Mouse (Mus musculus) liver, embryonic 14.5 days (tissue): ENCODE data around the gene Peli2. TPM values are rescaled to one million over a fixed set of nuclear protein-coding genes. Genes with fewer than 3 reads are reported as not detected.

Source experiments
- ATAC-seq: fragments of 200-750 bp; cut with Nextera tagmentation; 2 replicates; pipeline ENCODE4 v1.8.0; 2017; ENCODE audit warnings: moderate number of reproducible peaks, mild to moderate bottlenecking, moderate library complexity; ENCODE audit not compliant: insufficient read depth
- DNase-seq, 3 experiments: peaks; one replicate each; pipeline ENCODE4 v3.0.0-alpha.2; 2012 to 2013; ENCODE audit warnings: low read depth in 3 of 3, low spot score in 3 of 3
- H3K27ac ChIP-seq: fragments of 300-500 bp; sonication (generic); 2 replicates; pipeline ENCODE4 v1.5.1; 2014; ENCODE audit warnings: moderate library complexity, mild to moderate bottlenecking, control low read depth, inconsistent platforms
- H3K27me3 ChIP-seq: fragments of 300-500 bp; sonication (generic); 2 replicates; pipeline ENCODE4 v1.6.1; 2014; ENCODE audit warnings: mild to moderate bottlenecking, low read length, moderate library complexity; ENCODE audit not compliant: control insufficient read depth, insufficient read depth
- H3K36me3 ChIP-seq: fragments of 300-500 bp; sonication (generic); replicated peaks from 2 replicates; pipeline ENCODE4 v1.6.1; 2014; ENCODE audit warnings: low read depth; ENCODE audit not compliant: control insufficient read depth, insufficient read depth
- H3K4me1 ChIP-seq, 2 experiments: fragments of 200-500 bp in 1 of 2; fragments of 300-500 bp in 1 of 2; sonication (generic) in 1 of 2; replicated peaks; 2 replicates each; pipeline ENCODE4 v1.6.1; 2012 to 2014; ENCODE audit warnings: antibody characterized with exemption in 1 of 2, inconsistent platforms in 1 of 2, low read length in 1 of 2; ENCODE audit not compliant: control insufficient read depth in 2 of 2, insufficient read depth in 2 of 2
- H3K4me2 ChIP-seq: fragments of 300-500 bp; sonication (generic); 2 replicates; pipeline ENCODE4 v1.6.1; 2014; ENCODE audit warnings: low read depth, mild to moderate bottlenecking, control low read depth, moderate library complexity
- H3K4me3 ChIP-seq, 2 experiments: fragments of 200-500 bp in 1 of 2; fragments of 300-500 bp in 1 of 2; sonication (generic) in 1 of 2; 2 replicates each; pipeline ENCODE4 v1.5.1; 2012 to 2014; ENCODE audit warnings: low read depth in 2 of 2, low read length in 2 of 2, mild to moderate bottlenecking in 2 of 2, control low read depth in 1 of 2, inconsistent platforms in 1 of 2, moderate library complexity in 1 of 2; ENCODE audit not compliant: insufficient read depth in 1 of 2
- H3K9ac ChIP-seq: fragments of 300-500 bp; sonication (generic); replicated peaks from 2 replicates; pipeline ENCODE4 v1.6.1; 2014; ENCODE audit warnings: mild to moderate bottlenecking, control low read depth, moderate library complexity
- H3K9me3 ChIP-seq: fragments of 300-500 bp; sonication (generic); 2 replicates; pipeline ENCODE4 v1.6.1; 2016; ENCODE audit warnings: low read length, mixed read lengths; ENCODE audit not compliant: control insufficient read depth
- CTCF ChIP-seq: IDR thresholded peaks from 2 replicates; pipeline ENCODE4 v1.5.1; 2016; ENCODE audit warnings: antibody characterized with exemption, low read depth, control low read depth
- EP300 ChIP-seq: IDR thresholded peaks from 2 replicates; pipeline ENCODE4 v1.6.1; 2016; ENCODE audit warnings: antibody characterized with exemption, low read depth
- WGBS: fragments of 180-500 bp; shearing (Covaris S2); extraction: QIAGEN DNeasy Blood & Tissue Kit; methylation state at CpG from one replicate; pipeline ENCODE4 v1.1.7; 2014; ENCODE audit not compliant: insufficient replicate concordance; 5-methylcytosine and 5-hydroxymethylcytosine counted together
- polyA plus RNA-seq, 2 experiments: library from polyadenylated mRNA; depleted of rRNA in 1 of 2; stranded (reverse) in 1 of 2; unstranded in 1 of 2; fragments of >200 nt; fragmentation: Nextera tagmentation in 1 of 2; extraction: Ambion mirVana in 1 of 2; gene quantifications; 2 replicates each; pipeline versions ENCODE4 v1.2.1 to v1.2.3; 2012 to 2014

Peli2 gene
- polyA plus RNA-seq, 2 experiments = 0.68 to 0.70 TPM

GRCm38 (mm10) chr14:48119648-48120270 lies 864 bp upstream of the Peli2 start:
- Histone ChIP-seq H3K4me2 (peak overlapping the region; percentile 42), H3K4me1 (0 out of 4 replicates have a peak, but pooled peaks cover 0 to 2% of the 10 kb centered on the region in 2 experiments), H3K36me3 (no peaks in the 10 kb centered on the region), H3K9ac (no peak overlapping the region), H3K27ac (no peak overlapping the region), H3K27me3 (peaks cover 32% of the 10 kb centered on the region), H3K4me3 (0 out of 4 replicates have a peak overlapping the region, but pooled peaks of 1 of the 2 experiments have one; percentile 8), H3K9me3 (no peaks in the 10 kb centered on the region)
- WGBS = 20% methylated on average over 17 of the region's 17 CpGs
- no peak for TF ChIP-seq EP300
- no peak for TF ChIP-seq CTCF
- DNase-seq (no peak), ATAC-seq (no peak)

- Histone ChIP-seq H3K27me3 (peaks cover 32% of the 10 kb centered on the region), H3K27ac (no peak overlapping the region)
Measured at GRCm38 (mm10) chr14:48120443-48120751, 226 bp upstream of the Peli2 start.

GRCm38 (mm10) chr14:48121529-48122517 lies 1.2 kb downstream of the Peli2 start:
- H3K27ac ChIP-seq = no peak overlapping the region
- WGBS = 2% methylated on average over 32 of the region's 32 CpGs
- H3K9ac ChIP-seq = no peak overlapping the region
- H3K4me3 ChIP-seq = peak overlapping the region; percentile 51 to 59
- peaks cover 32% of the 10 kb centered on the region for H3K27me3 ChIP-seq
- TF ChIP-seq EP300 = no peak
- no peak for TF ChIP-seq CTCF
- DNase-seq = no peak
- H3K4me2 ChIP-seq = peak overlapping the region; percentile 42
- 0 out of 4 replicates have a peak, but pooled peaks cover 0 to 3% of the 10 kb centered on the region in 2 experiments for H3K4me1 ChIP-seq
- peak; percentile 23; the same call in 1 of the 2 replicates for ATAC-seq
- no peaks in the 10 kb centered on the region for H3K36me3 ChIP-seq
- H3K9me3 ChIP-seq = no peaks in the 10 kb centered on the region

More at GRCm38 (mm10) chr14:48120443-48120751, 226 bp upstream of the Peli2 start:
- peak overlapping the region; percentile 55 to 59 for H3K4me3 ChIP-seq
- H3K4me1 ChIP-seq = 0 out of 4 replicates have a peak, but pooled peaks cover 0 to 2% of the 10 kb centered on the region in 2 experiments
- H3K4me2 ChIP-seq = peak overlapping the region; percentile 42
- ATAC-seq = no peak
- H3K9me3 ChIP-seq = no peaks in the 10 kb centered on the region
- DNase-seq = no peak
- 0% methylated on average over 7 of the region's 10 CpGs for WGBS
- no peak overlapping the region for H3K9ac ChIP-seq
- no peak for TF ChIP-seq EP300
- no peak for TF ChIP-seq CTCF
- H3K36me3 ChIP-seq = no peaks in the 10 kb centered on the region

- ATAC-seq (no peak), DNase-seq (no peak)
- TF ChIP-seq EP300 (no peak), CTCF (no peak)
- Histone ChIP-seq H3K36me3 (no peaks in the 10 kb centered on the region), H3K9me3 (no peaks in the 10 kb centered on the region), H3K4me1 (0 out of 4 replicates have a peak, but pooled peaks cover 0 to 3% of the 10 kb centered on the region in 2 experiments), H3K4me2 (no peak overlapping the region), H3K4me3 (no peak overlapping the region), H3K9ac (no peak overlapping the region), H3K27me3 (peaks cover 31% of the 10 kb centered on the region), H3K27ac (no peak overlapping the region)
- 58% methylated on average over 5 of the region's 5 CpGs for WGBS
Measured at GRCm38 (mm10) chr14:48124011-48124410, 3.4 kb downstream of the Peli2 start.

DNA sequence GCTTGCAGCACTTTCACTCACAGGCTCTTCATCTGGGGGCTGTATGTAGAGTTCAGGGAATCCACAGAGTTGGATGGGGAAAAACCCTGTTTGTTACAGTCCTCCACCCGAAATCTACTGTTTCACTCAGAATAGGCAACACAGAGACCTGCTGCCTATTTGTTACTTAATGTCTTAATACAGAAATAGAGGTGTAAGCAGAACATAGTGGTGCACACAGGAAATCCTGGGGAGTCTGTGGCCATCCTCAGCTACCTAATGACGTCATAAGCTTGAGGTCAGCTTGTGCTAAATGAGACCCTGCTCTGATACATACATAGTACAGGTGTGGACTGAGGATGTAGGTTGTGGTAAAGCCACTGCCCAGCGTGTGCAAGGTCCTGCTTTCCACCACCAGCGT lies 4.2 kb downstream of the Peli2 start:
- no peak for DNase-seq
- ATAC-seq = no peak
- Histone ChIP-seq H3K4me2 (no peak overlapping the region), H3K9ac (no peak overlapping the region), H3K4me1 (0 out of 4 replicates have a peak, but pooled peaks cover 0 to 3% of the 10 kb centered on the region in 2 experiments), H3K36me3 (no peaks in the 10 kb centered on the region), H3K9me3 (no peaks in the 10 kb centered on the region), H3K27ac (no peak overlapping the region), H3K27me3 (peaks cover 24% of the 10 kb centered on the region), H3K4me3 (no peak overlapping the region)
- 41% methylated on average over 4 of the region's 4 CpGs for WGBS
- TF ChIP-seq EP300 (no peak), CTCF (no peak)
